Mouse (Mus musculus): ENCODE results near the gene Specc1l. TPM values are rescaled to one million over a fixed set of nuclear protein-coding genes. Genes with fewer than 3 reads are reported as not detected.
A peak's percentile ranks its signal among the peaks of the same experiment; 100 is the strongest.

Gene Specc1l
- 10 to 100 TPM; 42.0 to 45.8 TPM for total RNA-seq (2021)
- long read RNA-seq, experiment 1, full-length matches to known transcripts = 18 of 39 reads
- long read RNA-seq, experiment 1, partial matches to known transcripts = 8 of 39 reads
- long read RNA-seq, experiment 1, other reads (novel, unspliced or antisense) = 13 of 39 reads
- long read RNA-seq, experiment 2, full-length matches to known transcripts = 20 of 43 reads
- long read RNA-seq, experiment 2, partial matches to known transcripts = 19 of 43 reads
- long read RNA-seq, experiment 2, other reads (novel, unspliced or antisense) = 4 of 43 reads

GRCm38 (mm10) chr10:75211807-75212645, at the start of gene Specc1l:
Gene Specc1l, plus strand, starts transcription at chr10:75212073.
- DNase-seq (ENCODE audit: low spot score) = peak; percentile 95

GRCm38 (mm10) chr10:75165825-75166481, 45.9 kb upstream of the Specc1l start:
- DNase-seq (ENCODE audit: low spot score) = no peak

- no peak for DNase-seq (ENCODE audit: low spot score)
Measured at GRCm38 (mm10) chr10:75166601-75167000, 45.3 kb upstream of the Specc1l start.

GRCm38 (mm10) chr10:75170207-75170850, 41.5 kb upstream of the Specc1l start:
- no peak for DNase-seq (ENCODE audit: low spot score)

GRCm38 (mm10) chr10:75173056-75173455, 38.8 kb upstream of the Specc1l start:
- no peak for DNase-seq (ENCODE audit: low spot score)

GRCm38 (mm10) chr10:75173712-75174111, 38.2 kb upstream of the Specc1l start:
- DNase-seq (ENCODE audit: low spot score) = no peak

GRCm38 (mm10) chr10:75176494-75176893, 35.4 kb upstream of the Specc1l start:
- no peak for DNase-seq (ENCODE audit: low spot score)

- no peak for DNase-seq (ENCODE audit: low spot score)
Measured at GRCm38 (mm10) chr10:75178911-75179310, 33.0 kb upstream of the Specc1l start.

- peak; percentile 76 for DNase-seq (ENCODE audit: low spot score)
Measured at GRCm38 (mm10) chr10:75182151-75182774, 29.6 kb upstream of the Specc1l start.

GRCm38 (mm10) chr10:75184826-75185225, 27.0 kb upstream of the Specc1l start:
- no peak for DNase-seq (ENCODE audit: low spot score)

GRCm38 (mm10) chr10:75186551-75186950, 25.3 kb upstream of the Specc1l start:
- no peak for DNase-seq (ENCODE audit: low spot score)

GRCm38 (mm10) chr10:75187366-75188056, 24.4 kb upstream of the Specc1l start:
- DNase-seq (ENCODE audit: low spot score) = no peak

- no peak for DNase-seq (ENCODE audit: low spot score)
Measured at GRCm38 (mm10) chr10:75191647-75192046, 20.2 kb upstream of the Specc1l start.

GRCm38 (mm10) chr10:75197817-75198216, 14.1 kb upstream of the Specc1l start:
- DNase-seq (ENCODE audit: low spot score) = no peak

- peak; percentile 37 for DNase-seq (ENCODE audit: low spot score)
Measured at GRCm38 (mm10) chr10:75200733-75201132, 11.1 kb upstream of the Specc1l start.

GRCm38 (mm10) chr10:75206192-75206591, 5.7 kb upstream of the Specc1l start:
- no peak for DNase-seq (ENCODE audit: low spot score)

GRCm38 (mm10) chr10:75210841-75211240, 1.0 kb upstream of the Specc1l start:
- no peak for DNase-seq (ENCODE audit: low spot score)

- DNase-seq (ENCODE audit: low spot score) = no peak
Measured at GRCm38 (mm10) chr10:75212981-75213380, 1.1 kb downstream of the Specc1l start.

- DNase-seq (ENCODE audit: low spot score) = no peak
Measured at GRCm38 (mm10) chr10:75220722-75221121, 8.8 kb downstream of the Specc1l start.

GRCm38 (mm10) chr10:75221936-75222610, 10.2 kb downstream of the Specc1l start:
- no peak for DNase-seq (ENCODE audit: low spot score)

Measured in gastrocnemius, adult 18-20 months (tissue).